24 mouse cellular contexts compared by ENCODE assay signal in genomic region chr2:179862676-179863075, GRCm38 (mm10).
DNase-seq lines count a peak whose midpoint lies in the region; ATAC-seq lines count a peak whose summit lies in the region.
"Had no signal": no experiment of that assay in that cellular context is flagged by ENCODE, and none has a peak within 500 bp of the region (broad histone marks: within the 10 kb centered on the region; RNA-seq: fewer than 3 reads in every experiment).

No protein-coding gene starts in this region.

- H3K36me3 ChIP-seq in embryonic facial prominence, embryonic 15.5 days: no peaks in the 10 kb centered on the region
- H3K36me3 ChIP-seq in embryonic facial prominence, embryonic 10.5 days (replicated peaks): no peaks in the 10 kb centered on the region
- no peaks in the 10 kb centered on the region for H3K36me3 ChIP-seq in hindbrain, embryonic 10.5 days
- H3K36me3 ChIP-seq in hindbrain, embryonic 13.5 days: no peaks in the 10 kb centered on the region
- no peaks in the 10 kb centered on the region for H3K36me3 ChIP-seq in midbrain, embryonic 11.5 days (ENCODE audit: control insufficient read depth, insufficient read depth, low read length)
- H3K36me3 ChIP-seq in midbrain, embryonic 14.5 days (ENCODE audit: control insufficient read depth, insufficient read depth, low read length): no peaks in the 10 kb centered on the region
- H3K36me3 ChIP-seq in limb, embryonic 12.5 days: no peaks in the 10 kb centered on the region
- H3K36me3 ChIP-seq: embryonic facial prominence, embryonic 13.5 days; forebrain, embryonic 10.5 days; G1E; hindbrain, embryonic 15.5 days; intestine, embryonic 15.5 days had no signal

- no peak overlapping the region for H3K4me2 ChIP-seq in embryonic facial prominence, embryonic 15.5 days (replicated peaks)
- no peak overlapping the region for H3K4me2 ChIP-seq in hindbrain, embryonic 13.5 days
- H3K4me2 ChIP-seq in midbrain, embryonic 11.5 days: no peak overlapping the region
- no peak overlapping the region for H3K4me2 ChIP-seq in midbrain, embryonic 14.5 days (ENCODE audit: low read length)
- no peak overlapping the region for H3K4me2 ChIP-seq in limb, embryonic 12.5 days
- H3K4me2 ChIP-seq: embryonic facial prominence, embryonic 13.5 days; heart, embryonic 11.5 days; hindbrain, embryonic 15.5 days; intestine, embryonic 15.5 days had no signal

- H3K4me1 ChIP-seq in embryonic facial prominence, embryonic 15.5 days: no peaks in the 10 kb centered on the region
- peaks cover 13% of the 10 kb centered on the region for H3K4me1 ChIP-seq in embryonic facial prominence, embryonic 10.5 days
- H3K4me1 ChIP-seq in hindbrain, embryonic 10.5 days (replicated peaks): 0 out of 2 replicates have a peak, but pooled peaks cover 14% of the 10 kb centered on the region
- H3K4me1 ChIP-seq in hindbrain, embryonic 13.5 days (replicated peaks): peaks cover 5% of the 10 kb centered on the region; the same call in 1 of the 2 replicates
- no peaks in the 10 kb centered on the region for H3K4me1 ChIP-seq in midbrain, embryonic 11.5 days (ENCODE audit: control insufficient read depth, insufficient read depth, low read length)
- H3K4me1 ChIP-seq in midbrain, embryonic 14.5 days (ENCODE audit: control insufficient read depth, insufficient read depth, low read length): no peaks in the 10 kb centered on the region
- peaks cover 21% of the 10 kb centered on the region for H3K4me1 ChIP-seq in limb, embryonic 12.5 days (replicated peaks)
- H3K4me1 ChIP-seq: embryonic facial prominence, embryonic 13.5 days; hindbrain, embryonic 15.5 days; intestine, embryonic 15.5 days had no signal

- H3K9ac ChIP-seq in embryonic facial prominence, embryonic 15.5 days: no peak overlapping the region
- H3K9ac ChIP-seq in hindbrain, embryonic 13.5 days: no peak overlapping the region
- H3K9ac ChIP-seq in midbrain, embryonic 11.5 days (ENCODE audit: low read length): no peak overlapping the region
- no peak overlapping the region for H3K9ac ChIP-seq in midbrain, embryonic 14.5 days (replicated peaks; ENCODE audit: low read length)
- no peak overlapping the region for H3K9ac ChIP-seq in limb, embryonic 12.5 days (replicated peaks)
- H3K9ac ChIP-seq: embryonic facial prominence, embryonic 13.5 days; forebrain, postnatal 0 days; hindbrain, embryonic 15.5 days; intestine, embryonic 15.5 days had no signal

- H3K27ac ChIP-seq in embryonic facial prominence, embryonic 15.5 days (replicated peaks): no peak overlapping the region
- H3K27ac ChIP-seq in embryonic facial prominence, embryonic 10.5 days (replicated peaks): no peak overlapping the region
- H3K27ac ChIP-seq in hindbrain, embryonic 10.5 days: peak overlapping the region; percentile 6; the same call in 1 of the 2 replicates
- no peak overlapping the region for H3K27ac ChIP-seq in hindbrain, embryonic 13.5 days
- H3K27ac ChIP-seq in midbrain, embryonic 11.5 days (ENCODE audit: low read depth, low read length): no peak overlapping the region
- H3K27ac ChIP-seq in midbrain, embryonic 14.5 days (replicated peaks; ENCODE audit: low read depth, low read length): no peak overlapping the region
- 0 out of 2 replicates have a peak overlapping the region, but pooled peaks have one; percentile 41 for H3K27ac ChIP-seq in limb, embryonic 12.5 days
- H3K27ac ChIP-seq: embryonic facial prominence, embryonic 13.5 days; forebrain, embryonic 10.5 days; gastrocnemius, adult 2 months; hindbrain, embryonic 15.5 days; intestine, embryonic 15.5 days had no signal

- H3K4me3 ChIP-seq in embryonic facial prominence, embryonic 15.5 days (replicated peaks): no peak overlapping the region
- no peak overlapping the region for H3K4me3 ChIP-seq in embryonic facial prominence, embryonic 10.5 days
- H3K4me3 ChIP-seq in hindbrain, embryonic 10.5 days: no peak overlapping the region
- H3K4me3 ChIP-seq in hindbrain, embryonic 13.5 days: no peak overlapping the region
- no peak overlapping the region for H3K4me3 ChIP-seq in midbrain, embryonic 11.5 days (ENCODE audit: low read depth, low read length)
- no peak overlapping the region for H3K4me3 ChIP-seq in midbrain, embryonic 14.5 days (replicated peaks; ENCODE audit: low read depth, low read length)
- no peak overlapping the region for H3K4me3 ChIP-seq in limb, embryonic 12.5 days (replicated peaks)
- H3K4me3 ChIP-seq: embryonic facial prominence, embryonic 13.5 days; forebrain, embryonic 10.5 days; gastrocnemius, adult 2 months; hindbrain, embryonic 15.5 days; intestine, embryonic 15.5 days had no signal

- no peak for DNase-seq in embryonic facial prominence, embryonic 10.5 days (ENCODE audit: low spot score)
- DNase-seq in hindbrain, embryonic 10.5 days (ENCODE audit: low spot score): no peak
- peak; percentile 6 for DNase-seq in midbrain, embryonic 11.5 days (ENCODE audit: low spot score, missing footprints)
- DNase-seq in midbrain, embryonic 14.5 days: no peak
- DNase-seq in kidney, postnatal 10 days: no peak
- DNase-seq: B cell, adult 2 months; cerebellum, adult 11 months; cerebellum, adult 2 months; cerebellum, adult 9-11 months; forebrain, postnatal 0 days; gastrocnemius, adult 2 months; gastrocnemius, postnatal 14 days; heart, adult 11 months; kidney, adult 11 months had no signal

- ATAC-seq in embryonic facial prominence, embryonic 15.5 days (ENCODE audit: insufficient number of reproducible peaks, low FRiP score, low TSS enrichment, low read depth): peak; percentile 16; the same call in 1 of the 2 replicates
- no peak for ATAC-seq in hindbrain, embryonic 13.5 days (ENCODE audit: low FRiP score)
- ATAC-seq in midbrain, embryonic 11.5 days (ENCODE audit: low FRiP score): no peak
- no peak for ATAC-seq in midbrain, embryonic 14.5 days (ENCODE audit: low FRiP score, low TSS enrichment)
- ATAC-seq in limb, embryonic 12.5 days (ENCODE audit: insufficient number of reproducible peaks, insufficient read depth, low FRiP score, low TSS enrichment, low read depth): no peak; the same call in 1 of the 2 replicates
- ATAC-seq: intestine, embryonic 15.5 days; Patski had no signal

- WGBS in embryonic facial prominence, embryonic 15.5 days: 64% methylated on average over 3 of the region's 3 CpGs
- WGBS in embryonic facial prominence, embryonic 10.5 days: 81% methylated on average over 3 of the region's 3 CpGs
- WGBS in hindbrain, embryonic 10.5 days: 77% methylated on average over 3 of the region's 3 CpGs
- WGBS in hindbrain, embryonic 13.5 days: 70% methylated on average over 3 of the region's 3 CpGs
- 71% methylated on average over 3 of the region's 3 CpGs for WGBS in midbrain, embryonic 11.5 days
- WGBS in midbrain, embryonic 14.5 days: 69% methylated on average over 3 of the region's 3 CpGs
- 36% methylated on average over 3 of the region's 3 CpGs for WGBS in limb, embryonic 12.5 days

- H3K27me3 ChIP-seq in embryonic facial prominence, embryonic 15.5 days: 0 out of 2 replicates have a peak, but pooled peaks cover 3% of the 10 kb centered on the region
- 0 out of 2 replicates have a peak, but pooled peaks cover 4% of the 10 kb centered on the region for H3K27me3 ChIP-seq in embryonic facial prominence, embryonic 10.5 days (replicated peaks; ENCODE audit: low read depth, poor library complexity, severe bottlenecking)
- H3K27me3 ChIP-seq in hindbrain, embryonic 10.5 days (ENCODE audit: insufficient read depth, poor library complexity, severe bottlenecking): no peaks in the 10 kb centered on the region
- H3K27me3 ChIP-seq in hindbrain, embryonic 13.5 days: 0 out of 2 replicates have a peak, but pooled peaks cover 3% of the 10 kb centered on the region
- no peaks in the 10 kb centered on the region for H3K27me3 ChIP-seq in midbrain, embryonic 11.5 days (ENCODE audit: control insufficient read depth, insufficient read depth, low read length)
- H3K27me3 ChIP-seq in midbrain, embryonic 14.5 days (ENCODE audit: control insufficient read depth, insufficient read depth, low read length): no peaks in the 10 kb centered on the region
- 0 out of 2 replicates have a peak, but pooled peaks cover 7% of the 10 kb centered on the region for H3K27me3 ChIP-seq in limb, embryonic 12.5 days
- H3K27me3 ChIP-seq: hindbrain, embryonic 15.5 days; intestine, embryonic 15.5 days; Patski had no signal

- H3K9me3 ChIP-seq in embryonic facial prominence, embryonic 15.5 days (replicated peaks): no peaks in the 10 kb centered on the region
- no peaks in the 10 kb centered on the region for H3K9me3 ChIP-seq in embryonic facial prominence, embryonic 10.5 days
- no peaks in the 10 kb centered on the region for H3K9me3 ChIP-seq in hindbrain, embryonic 10.5 days
- H3K9me3 ChIP-seq in hindbrain, embryonic 13.5 days: no peaks in the 10 kb centered on the region
- no peaks in the 10 kb centered on the region for H3K9me3 ChIP-seq in midbrain, embryonic 11.5 days (ENCODE audit: control insufficient read depth, low read length)
- H3K9me3 ChIP-seq in midbrain, embryonic 14.5 days (ENCODE audit: control insufficient read depth, low read length): no peaks in the 10 kb centered on the region
- H3K9me3 ChIP-seq in limb, embryonic 12.5 days: no peaks in the 10 kb centered on the region
- H3K9me3 ChIP-seq: embryonic facial prominence, embryonic 13.5 days; forebrain, embryonic 10.5 days; hindbrain, embryonic 15.5 days; intestine, embryonic 15.5 days had no signal

Comparison
In these comparisons a context has a peak if more than half of its experiments do, and no peak if none do; other contexts are left out.
1. H3K27ac ChIP-seq: peak in hindbrain, embryonic 10.5 days (single experiment) and limb, embryonic 12.5 days (single experiment); none in embryonic facial prominence, embryonic 15.5 days (single experiment), embryonic facial prominence, embryonic 10.5 days (single experiment), hindbrain, embryonic 13.5 days (single experiment), midbrain, embryonic 11.5 days (single experiment) and midbrain, embryonic 14.5 days (single experiment).